Mouse (Mus musculus): ENCODE data around the gene AW549877.

DNA sequence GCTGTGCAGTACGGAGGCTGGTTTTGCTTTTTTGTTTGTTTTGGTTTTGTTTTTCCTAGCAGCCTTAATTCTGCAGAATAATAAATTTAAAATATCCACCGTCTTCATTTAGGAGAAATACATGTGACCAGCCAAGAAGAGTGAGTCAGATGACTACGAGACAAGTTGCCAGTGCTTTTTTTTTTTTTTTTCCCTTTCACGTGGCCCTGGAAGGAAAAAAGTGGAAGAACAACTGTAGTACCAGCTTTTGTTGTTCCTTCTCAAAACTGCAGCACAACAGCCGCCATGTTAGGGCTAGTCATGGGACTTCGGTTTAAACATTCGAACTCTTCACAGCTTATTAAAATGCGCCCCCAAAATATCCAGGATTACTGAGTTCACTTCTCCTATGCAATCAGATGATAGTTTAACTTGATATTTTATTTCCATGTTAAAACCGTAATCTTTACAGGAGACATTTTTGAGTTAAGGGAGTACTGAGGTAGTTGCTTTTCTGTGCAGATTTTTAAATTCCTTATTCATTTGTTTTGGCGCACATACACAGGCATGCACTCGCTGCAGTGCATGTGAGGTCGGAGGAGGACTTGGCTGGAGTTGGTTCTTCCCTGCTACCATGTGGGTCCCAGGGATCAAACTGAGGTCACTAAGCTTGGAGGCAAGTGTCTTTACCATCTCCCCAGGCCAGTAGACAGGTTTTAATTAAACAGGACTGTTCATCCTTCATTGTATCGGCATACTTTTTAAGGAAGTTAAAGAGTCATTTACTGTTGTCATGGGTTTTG is 29.4 kb upstream of the AW549877 start:
- no peak for TF ChIP-seq CTCF (IDR thresholded peaks at IDR 0.05; ENCODE audit: insufficient read depth, low read depth, low read length)
- TF ChIP-seq POLR2A (IDR thresholded peaks at IDR 0.05; ENCODE audit: insufficient read depth, low read depth, low read length) = no peak
